ENCODE assay signal across 36 mouse cellular contexts in the genomic region with DNA sequence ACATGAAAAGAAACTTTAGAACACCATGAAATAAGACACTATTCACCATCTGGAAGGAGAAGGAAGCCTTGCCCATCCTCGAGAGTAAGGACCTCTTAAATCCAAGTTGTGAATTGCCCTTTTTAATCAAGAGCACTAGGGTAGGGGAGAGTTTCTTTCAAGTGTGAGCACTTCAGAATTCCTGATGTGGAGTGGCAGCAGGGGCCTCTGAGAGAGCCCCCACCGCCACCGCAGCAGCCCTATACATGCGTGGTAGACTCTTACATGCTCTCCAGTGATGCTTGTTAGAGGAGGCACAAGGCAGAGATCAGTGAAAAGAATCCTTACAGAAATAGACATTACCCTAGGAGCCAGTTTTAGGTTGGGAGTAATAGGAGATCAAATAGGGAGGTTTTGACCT.
"Had no signal": no experiment of that assay in that cellular context is flagged by ENCODE, and none has a peak within 500 bp of the region (broad histone marks: within the 10 kb centered on the region; RNA-seq: fewer than 3 reads in every experiment).

No protein-coding gene starts in this region.

- H3K9me3 ChIP-seq: heart, embryonic 10.5 days; heart, embryonic 12.5 days; heart, embryonic 13.5 days; heart, embryonic 15.5 days; hindbrain, embryonic 10.5 days; hindbrain, embryonic 12.5 days; hindbrain, embryonic 13.5 days; hindbrain, embryonic 15.5 days; intestine, embryonic 15.5 days; kidney, embryonic 15.5 days had no signal

- H3K9ac ChIP-seq: heart, embryonic 12.5 days; heart, embryonic 13.5 days; heart, embryonic 15.5 days; hindbrain, embryonic 12.5 days; hindbrain, embryonic 13.5 days; hindbrain, embryonic 14.5 days; hindbrain, embryonic 15.5 days; intestine, embryonic 15.5 days; kidney, embryonic 15.5 days had no signal

- H3K27ac ChIP-seq: heart, adult 2 months; heart, embryonic 10.5 days; heart, embryonic 13.5 days; heart, embryonic 15.5 days; hindbrain, embryonic 10.5 days; hindbrain, embryonic 12.5 days; hindbrain, embryonic 13.5 days; hindbrain, embryonic 14.5 days; hindbrain, embryonic 15.5 days; hindbrain, postnatal 0 days; intestine, embryonic 15.5 days; kidney, embryonic 15.5 days; kidney, postnatal 0 days; layer of hippocampus, adult 2 months had no signal

- DNase-seq: heart, adult 18-20 months; heart, adult 2 months; heart, postnatal 10 days; heart, postnatal 14 days; heart, postnatal 36 days; heart, postnatal 4 days; kidney, adult 11 months; kidney, adult 18-20 months; kidney, adult 2 months; kidney, adult 8-10 months; kidney, adult 9 months; kidney, postnatal 10 days; kidney, postnatal 14 days; kidney, postnatal 25 days; kidney, postnatal 36 days; kidney, postnatal 4 days; layer of hippocampus, adult 9-11 months had no signal

- H3K4me3 ChIP-seq: heart, adult 2 months; heart, embryonic 10.5 days; heart, embryonic 12.5 days; heart, embryonic 13.5 days; heart, embryonic 15.5 days; hindbrain, embryonic 10.5 days; hindbrain, embryonic 12.5 days; hindbrain, embryonic 13.5 days; hindbrain, embryonic 15.5 days; intestine, embryonic 15.5 days; kidney, embryonic 15.5 days; layer of hippocampus, adult 2 months had no signal

- ATAC-seq: hindbrain, embryonic 16.5 days; hindbrain, postnatal 0 days; inflammation-experienced regulatory T-cells, adult 6 months; intestine, embryonic 15.5 days; intestine, embryonic 16.5 days; intestine, postnatal 0 days had no signal

- H3K36me3 ChIP-seq: heart, embryonic 10.5 days; heart, embryonic 12.5 days; heart, embryonic 13.5 days; heart, embryonic 15.5 days; hindbrain, embryonic 10.5 days; hindbrain, embryonic 12.5 days; hindbrain, embryonic 13.5 days; hindbrain, embryonic 15.5 days; intestine, embryonic 15.5 days; kidney, embryonic 15.5 days had no signal

- H3K27me3 ChIP-seq: heart, embryonic 12.5 days; heart, embryonic 13.5 days; heart, embryonic 15.5 days; hindbrain, embryonic 12.5 days; hindbrain, embryonic 13.5 days; hindbrain, embryonic 15.5 days; intestine, embryonic 15.5 days; kidney, embryonic 15.5 days had no signal

- H3K4me1 ChIP-seq: heart, embryonic 10.5 days; heart, embryonic 12.5 days; heart, embryonic 13.5 days; heart, embryonic 15.5 days; hindbrain, embryonic 10.5 days; hindbrain, embryonic 12.5 days; hindbrain, embryonic 13.5 days; hindbrain, embryonic 15.5 days; intestine, embryonic 15.5 days; kidney, embryonic 15.5 days had no signal

- H3K4me2 ChIP-seq: heart, embryonic 11.5 days; heart, embryonic 12.5 days; heart, embryonic 13.5 days; heart, embryonic 15.5 days; hindbrain, embryonic 12.5 days; hindbrain, embryonic 13.5 days; hindbrain, embryonic 14.5 days; hindbrain, embryonic 15.5 days; intestine, embryonic 15.5 days; kidney, embryonic 15.5 days had no signal
